Mouse (Mus musculus) embryo, embryonic 11 days (tissue): ENCODE results near the gene Xrcc1.

Experiments
- DNase-seq: peaks from one replicate; pipeline ENCODE4 v3.0.0-alpha.2; 2015

Xrcc1 gene

GRCm38 (mm10) chr7:24568512-24568911 lies 22.4 kb downstream of the Xrcc1 start:
- no peak for DNase-seq

GRCm38 (mm10) chr7:24571071-24571470 lies 25.0 kb downstream of the Xrcc1 start:
- no peak for DNase-seq

- peak; percentile 52 for DNase-seq
Observed at GRCm38 (mm10) chr7:24572455-24572854, 26.4 kb downstream of the Xrcc1 start.

- no peak for DNase-seq
Observed at GRCm38 (mm10) chr7:24574224-24574796, 28.2 kb downstream of the Xrcc1 start.

- no peak for DNase-seq
Observed at GRCm38 (mm10) chr7:24577811-24578210, 31.7 kb downstream of the Xrcc1 start.

- DNase-seq = no peak
Observed at GRCm38 (mm10) chr7:24584876-24585275, 38.8 kb downstream of the Xrcc1 start.

- DNase-seq = no peak
Observed at GRCm38 (mm10) chr7:24585995-24586394, 39.9 kb downstream of the Xrcc1 start.

- peak; percentile 28 for DNase-seq
Observed at GRCm38 (mm10) chr7:24586828-24587227, 40.7 kb downstream of the Xrcc1 start.

- peak; percentile 84 for DNase-seq
Observed at GRCm38 (mm10) chr7:24587330-24588105, 41.4 kb downstream of the Xrcc1 start, which contains the start of the genes Ethe1 and Zfp575. TSS of gene Ethe1 (plus strand) at chr7:24587543. TSS of gene Zfp575 (minus strand) at chr7:24587641.

- no peak for DNase-seq
Observed at GRCm38 (mm10) chr7:24588336-24588735, 42.2 kb downstream of the Xrcc1 start.

GRCm38 (mm10) chr7:24591735-24592134 lies 45.6 kb downstream of the Xrcc1 start:
- DNase-seq = no peak

GRCm38 (mm10) chr7:24592163-24592562 lies 46.1 kb downstream of the Xrcc1 start:
- DNase-seq = no peak

- no peak for DNase-seq
Observed at GRCm38 (mm10) chr7:24592781-24593180, 46.7 kb downstream of the Xrcc1 start.

GRCm38 (mm10) chr7:24593621-24594308 lies 47.7 kb downstream of the Xrcc1 start:
- DNase-seq = peak; percentile 89

GRCm38 (mm10) chr7:24594309-24594803 lies 48.3 kb downstream of the Xrcc1 start:
- peak; percentile 35 for DNase-seq

- DNase-seq = no peak
Observed at GRCm38 (mm10) chr7:24595464-24595863, 49.4 kb downstream of the Xrcc1 start.

GRCm38 (mm10) chr7:24598121-24598520 lies 52.0 kb downstream of the Xrcc1 start:
- DNase-seq = no peak

GRCm38 (mm10) chr7:24599211-24600067 lies 53.4 kb downstream of the Xrcc1 start:
- DNase-seq = peak; percentile 9

GRCm38 (mm10) chr7:24600941-24601597 lies 55.0 kb downstream of the Xrcc1 start:
- peak; percentile 98 for DNase-seq

GRCm38 (mm10) chr7:24605561-24605960 lies 59.5 kb downstream of the Xrcc1 start:
- no peak for DNase-seq

GRCm38 (mm10) chr7:24606046-24606445 lies 60.0 kb downstream of the Xrcc1 start:
- no peak for DNase-seq

- DNase-seq = peak; percentile 68
Observed at GRCm38 (mm10) chr7:24608017-24608416, 61.9 kb downstream of the Xrcc1 start.
